Mouse (Mus musculus) bone marrow macrophage, adult 2 months (primary cell): ENCODE results near the gene Itsn1. TPM values are rescaled to one million over a fixed set of nuclear protein-coding genes. Genes with fewer than 3 reads are reported as not detected.

Experiments
- H3K27ac ChIP-seq: 2 replicates; pipeline ENCODE4 v1.5.1; 2012; ENCODE audit warnings: low read depth, low read length; ENCODE audit not compliant: insufficient read depth
- H3K4me1 ChIP-seq: 2 replicates; pipeline ENCODE4 v1.6.1; 2012; ENCODE audit warnings: low read length; ENCODE audit not compliant: control insufficient read depth, insufficient read depth
- H3K4me3 ChIP-seq: 2 replicates; pipeline ENCODE4 v1.5.1; 2012; ENCODE audit warnings: mild to moderate bottlenecking, low read length, moderate library complexity; ENCODE audit not compliant: insufficient read depth
- CTCF ChIP-seq: IDR thresholded peaks from 2 replicates; pipeline ENCODE4 v1.5.1; 2012; ENCODE audit warnings: low read depth, mild to moderate bottlenecking, low read length, moderate library complexity
- POLR2A ChIP-seq: IDR thresholded peaks from 2 replicates; pipeline ENCODE4 v1.6.1; 2012; ENCODE audit warnings: mild to moderate bottlenecking, low read depth, low read length, borderline replicate concordance
- polyA plus RNA-seq: library from polyadenylated mRNA; stranded (reverse); fragments of >200 nt; gene quantifications from 2 replicates; pipeline ENCODE4 v1.2.4, GENCODE M21; 2012; ENCODE audit not compliant: missing spikeins, insufficient read depth, insufficient read length

The Itsn1 gene
- polyA plus RNA-seq, 1 experiment: 130 TPM

DNA sequence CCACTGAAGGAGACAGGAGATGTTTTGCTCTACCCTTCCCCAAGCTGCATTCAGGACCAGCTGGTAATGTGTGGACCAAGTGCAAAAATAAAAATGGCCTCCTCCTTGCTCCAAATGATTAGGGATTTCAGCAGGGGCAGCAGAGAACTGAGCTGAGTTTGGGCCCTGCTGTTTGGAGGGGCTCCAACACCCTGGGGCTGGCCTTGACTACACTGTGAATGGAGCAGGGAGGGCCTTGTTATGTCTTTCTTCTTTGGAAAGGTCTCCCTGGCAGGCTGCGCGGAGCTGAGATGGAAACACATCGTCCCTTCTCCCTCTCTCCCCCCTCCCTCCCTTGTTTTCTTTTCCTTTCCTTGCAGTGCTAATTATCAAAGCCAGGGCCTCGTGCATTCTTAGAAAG lies 189.4 kb downstream of the Itsn1 start:
- no peak overlapping the region for H3K27ac ChIP-seq
- H3K4me1 ChIP-seq: peaks cover 14% of the 10 kb centered on the region
- TF ChIP-seq CTCF: no peak
- no peak for TF ChIP-seq POLR2A
- H3K4me3 ChIP-seq: no peak overlapping the region

DNA sequence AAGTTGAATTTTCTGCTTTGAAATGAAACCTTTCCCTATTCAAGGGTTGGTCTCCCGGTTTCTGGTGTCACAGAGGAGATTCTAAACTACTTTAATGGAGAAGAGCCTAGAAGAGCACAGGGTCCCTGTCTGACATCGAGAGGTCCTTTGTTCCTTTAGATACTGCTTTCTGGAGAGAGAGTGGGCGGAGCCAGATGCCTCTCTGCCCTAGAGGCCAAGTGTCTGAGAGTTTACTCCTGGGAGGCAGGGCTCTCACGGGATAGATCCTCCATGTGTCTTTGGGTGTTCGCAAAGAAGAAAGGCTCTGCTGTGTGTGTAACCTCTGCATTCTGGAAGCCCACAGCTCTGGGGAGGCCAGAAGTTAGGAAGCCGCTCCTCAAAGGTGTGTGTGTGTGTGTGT lies 190.0 kb downstream of the Itsn1 start:
- Histone ChIP-seq H3K4me1 (peaks cover 14% of the 10 kb centered on the region), H3K4me3 (no peak overlapping the region), H3K27ac (no peak overlapping the region)
- no peak for TF ChIP-seq CTCF
- no peak for TF ChIP-seq POLR2A

- Histone ChIP-seq H3K4me3 (no peak overlapping the region), H3K27ac (no peak overlapping the region), H3K4me1 (peaks cover 11% of the 10 kb centered on the region)
- no peak for TF ChIP-seq CTCF
- no peak for TF ChIP-seq POLR2A
Measured at GRCm38 (mm10) chr16:91921340-91921739, 192.3 kb downstream of the Itsn1 start.

GRCm38 (mm10) chr16:91922939-91923338 lies 193.9 kb downstream of the Itsn1 start:
- TF ChIP-seq CTCF: no peak
- TF ChIP-seq POLR2A: no peak
- no peaks in the 10 kb centered on the region; the same call in 1 of the 2 replicates for H3K4me1 ChIP-seq
- H3K27ac ChIP-seq: no peak overlapping the region
- no peak overlapping the region for H3K4me3 ChIP-seq

GRCm38 (mm10) chr16:91924426-91924825 lies 195.3 kb downstream of the Itsn1 start:
- H3K27ac ChIP-seq: no peak overlapping the region

GRCm38 (mm10) chr16:91927911-91928630 lies 199.0 kb downstream of the Itsn1 start:
- no peak for TF ChIP-seq CTCF
- TF ChIP-seq POLR2A: no peak
- H3K4me3 ChIP-seq: no peak overlapping the region
- H3K27ac ChIP-seq: no peak overlapping the region
- peaks cover 11% of the 10 kb centered on the region for H3K4me1 ChIP-seq

More at GRCm38 (mm10) chr16:91924426-91924825, 195.3 kb downstream of the Itsn1 start:
- Histone ChIP-seq H3K4me1 (no peaks in the 10 kb centered on the region), H3K4me3 (no peak overlapping the region)
- no peak for TF ChIP-seq POLR2A
- TF ChIP-seq CTCF: no peak

DNA sequence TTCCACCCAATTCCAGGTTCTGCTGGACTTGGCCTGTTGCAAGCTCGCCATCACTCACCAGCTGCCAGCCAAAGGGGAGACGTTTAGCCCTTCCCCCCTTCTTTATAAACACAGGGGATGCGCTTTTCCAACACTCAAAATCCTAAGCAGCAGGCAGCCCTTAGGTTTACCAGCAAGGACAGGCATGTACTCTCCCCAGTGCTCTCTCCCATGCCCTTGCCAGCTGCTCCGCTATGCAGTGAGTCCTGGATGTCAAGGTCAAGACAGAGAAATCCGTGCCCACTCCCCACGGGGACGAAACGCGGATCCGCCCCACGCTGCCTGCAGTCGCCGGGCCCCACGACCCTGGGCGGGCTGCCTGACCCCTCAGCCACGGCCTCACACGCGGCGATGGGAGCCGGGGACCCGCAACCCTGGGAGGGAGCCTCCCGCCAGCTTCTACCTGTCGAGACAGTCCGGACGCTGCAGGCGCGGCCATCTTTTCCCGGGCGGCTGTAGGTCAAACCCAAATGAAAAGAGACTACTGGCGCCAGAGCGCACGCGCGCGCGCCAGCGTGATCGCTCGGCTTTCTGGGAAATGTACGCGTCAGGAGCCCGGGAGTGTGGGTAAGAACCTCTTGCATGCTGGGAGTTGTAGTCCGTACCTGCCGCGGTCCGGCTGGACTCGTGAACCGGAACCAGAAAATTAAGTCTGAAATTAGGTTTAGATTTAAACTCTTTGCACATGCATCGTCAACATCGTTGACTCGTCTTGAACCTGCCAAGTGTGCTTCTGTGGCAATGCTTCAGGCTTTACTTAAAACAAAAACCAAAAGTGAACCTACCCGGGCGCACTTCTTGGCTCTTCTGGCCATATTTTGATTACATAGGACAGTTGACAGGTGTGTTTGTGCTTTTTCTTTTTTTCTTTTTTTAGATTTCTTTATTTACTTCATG lies 202.3 kb downstream of the Itsn1 start:
- Histone ChIP-seq H3K4me1 (peaks cover 16% of the 10 kb centered on the region), H3K27ac (peak overlapping the region; percentile 76), H3K4me3 (peak overlapping the region; percentile 100)
- TF ChIP-seq CTCF: no peak

DNA sequence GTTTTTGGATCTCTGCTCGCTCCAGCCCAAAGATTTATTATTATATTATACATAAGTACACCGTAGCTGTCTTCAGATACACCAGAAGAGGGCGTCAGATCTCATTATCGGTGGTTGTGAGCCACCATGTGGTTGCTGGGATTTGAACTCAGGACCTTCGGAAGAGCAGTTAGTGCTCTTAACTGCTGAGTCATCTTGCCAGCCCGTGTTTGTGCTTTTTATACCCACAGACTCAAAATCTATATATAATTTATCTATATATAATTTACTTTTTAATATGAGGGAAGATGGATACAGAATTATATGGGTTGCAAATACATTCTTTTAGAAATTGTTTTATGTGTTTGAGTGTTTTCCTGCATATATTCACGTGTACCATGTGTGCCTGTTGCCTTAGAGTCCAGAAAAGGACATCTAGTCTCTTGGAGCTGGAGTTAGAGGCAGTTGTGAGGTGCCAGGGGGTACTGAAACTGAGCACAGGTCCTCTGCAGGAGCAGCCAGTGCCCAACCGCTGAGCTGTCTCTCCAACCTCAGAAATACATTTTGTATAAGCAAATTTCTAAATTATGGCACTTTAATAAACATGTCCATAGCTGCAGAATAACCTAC lies 203.1 kb downstream of the Itsn1 start:
- Histone ChIP-seq H3K27ac (peak overlapping the region; percentile 76), H3K4me1 (peaks cover 17% of the 10 kb centered on the region), H3K4me3 (no peak overlapping the region; the same call in 1 of the 2 replicates)
- TF ChIP-seq POLR2A: no peak
- TF ChIP-seq CTCF: no peak

GRCm38 (mm10) chr16:91932843-91933518 lies 203.9 kb downstream of the Itsn1 start:
- Histone ChIP-seq H3K4me1 (peaks cover 17% of the 10 kb centered on the region), H3K27ac (peak overlapping the region; percentile 83), H3K4me3 (peak overlapping the region; percentile 40; the same call in 1 of the 2 replicates)
- TF ChIP-seq POLR2A (no peak), CTCF (no peak)
